Mouse (Mus musculus) kidney, adult 11 months (tissue): Measurements from ENCODE around the gene Crtam.
A peak's percentile ranks its signal among the peaks of the same experiment; 100 is the strongest.

Source experiments
- DNase-seq: peaks from one replicate; pipeline ENCODE4 v3.0.0; 2022

The Crtam gene

DNA sequence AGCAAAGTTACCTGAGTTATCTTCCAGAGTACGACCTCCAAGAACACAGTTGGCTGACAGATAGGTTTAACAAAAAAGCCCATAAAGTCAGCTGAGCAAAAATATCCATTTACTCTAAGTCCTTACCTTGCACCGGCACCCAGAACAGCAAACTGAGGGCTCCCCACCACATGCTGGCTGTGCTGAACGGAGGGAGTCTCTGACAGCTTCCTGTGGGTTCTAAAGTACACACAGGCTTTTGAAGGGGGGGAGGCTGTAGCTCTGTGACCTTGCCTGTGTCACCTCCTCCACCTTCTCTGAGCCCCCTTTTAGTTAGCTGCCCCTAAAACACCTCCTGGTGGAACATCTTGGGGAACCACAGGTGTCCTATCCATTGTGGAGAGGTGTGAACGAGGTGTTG, at the start of gene Crtam:
Gene Crtam (minus strand): TSS at position 214 of the 400 bp plus-strand sequence.
- DNase-seq: no peak

DNA sequence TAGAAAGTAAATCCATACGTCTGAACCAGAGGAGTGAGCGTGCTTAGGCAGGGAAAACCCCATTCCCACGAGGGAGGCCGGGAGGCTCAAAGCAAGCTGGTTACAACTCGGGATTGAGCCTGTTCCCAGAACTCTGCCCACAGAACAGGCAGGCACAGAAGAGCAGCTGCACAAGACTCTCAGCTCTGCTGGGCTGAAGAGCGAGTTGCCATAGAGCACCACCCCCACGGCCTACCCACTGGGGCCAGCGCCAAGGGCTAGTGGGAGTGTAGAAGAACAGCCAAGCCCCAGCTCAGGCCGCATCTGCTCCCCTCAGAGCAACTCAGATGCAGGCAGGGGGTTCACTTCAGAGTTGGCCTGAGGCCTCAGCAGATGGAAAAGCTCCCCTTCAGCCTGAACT, 49.7 kb upstream of the Crtam start:
- no peak for DNase-seq

DNA sequence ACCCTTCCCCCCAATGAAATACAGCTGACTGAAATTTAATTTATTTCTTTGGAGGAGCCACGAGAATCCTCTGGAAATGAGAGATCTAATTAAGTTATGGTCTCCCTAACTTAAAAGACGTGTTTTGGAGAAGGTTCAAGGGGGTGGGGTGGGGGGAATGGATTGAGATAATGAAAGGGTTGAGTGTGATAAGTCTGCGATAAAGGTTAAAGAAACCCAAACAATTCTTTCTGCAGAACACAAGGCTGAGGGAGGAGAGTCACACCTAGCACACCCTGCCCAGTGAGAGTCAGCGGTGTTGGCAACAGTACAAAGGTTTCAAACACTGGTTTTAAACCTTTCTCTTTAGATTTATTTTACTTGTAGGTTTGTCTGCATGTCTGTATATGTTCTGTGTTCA, 49.0 kb upstream of the Crtam start:
- DNase-seq: no peak

DNA sequence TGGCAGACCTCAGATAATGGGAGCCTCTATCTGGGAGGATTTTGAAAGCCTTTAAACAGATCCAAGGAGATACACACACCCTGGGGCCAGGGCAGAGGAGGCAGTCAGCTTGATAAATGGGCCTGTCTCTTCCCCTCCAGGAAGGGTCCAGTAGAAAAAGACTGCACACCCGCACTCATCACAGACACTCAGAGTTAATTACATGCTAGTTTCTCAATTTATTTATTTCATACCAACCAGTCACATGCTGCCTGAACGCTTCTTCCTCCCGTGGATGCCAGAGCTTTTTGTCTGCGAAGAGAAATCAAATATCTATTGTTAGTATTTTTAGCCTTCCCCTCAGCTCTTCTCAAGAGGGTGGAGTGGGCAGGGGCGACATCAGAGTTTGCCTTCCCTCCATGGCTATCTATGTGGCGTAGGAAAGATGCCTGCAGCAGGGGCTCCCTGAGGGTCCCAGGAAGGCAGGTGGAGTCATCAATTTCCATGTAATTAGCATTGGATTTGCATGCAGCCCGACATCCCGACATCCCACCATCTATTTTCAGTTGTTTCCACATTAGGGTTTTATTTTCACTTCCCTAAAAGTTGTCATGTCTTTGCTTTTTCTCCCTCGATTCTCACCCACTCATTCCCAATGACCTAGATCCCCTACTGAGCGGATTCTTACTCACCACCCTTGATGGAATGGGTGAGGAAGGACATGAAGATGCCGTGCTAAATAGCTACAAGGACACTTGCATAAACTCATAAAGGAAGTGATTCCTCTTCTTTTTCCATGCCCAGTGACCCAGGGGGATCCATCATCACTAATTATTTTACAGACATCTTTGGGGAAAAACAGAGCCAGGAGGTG, 46.9 kb upstream of the Crtam start:
- no peak for DNase-seq

DNA sequence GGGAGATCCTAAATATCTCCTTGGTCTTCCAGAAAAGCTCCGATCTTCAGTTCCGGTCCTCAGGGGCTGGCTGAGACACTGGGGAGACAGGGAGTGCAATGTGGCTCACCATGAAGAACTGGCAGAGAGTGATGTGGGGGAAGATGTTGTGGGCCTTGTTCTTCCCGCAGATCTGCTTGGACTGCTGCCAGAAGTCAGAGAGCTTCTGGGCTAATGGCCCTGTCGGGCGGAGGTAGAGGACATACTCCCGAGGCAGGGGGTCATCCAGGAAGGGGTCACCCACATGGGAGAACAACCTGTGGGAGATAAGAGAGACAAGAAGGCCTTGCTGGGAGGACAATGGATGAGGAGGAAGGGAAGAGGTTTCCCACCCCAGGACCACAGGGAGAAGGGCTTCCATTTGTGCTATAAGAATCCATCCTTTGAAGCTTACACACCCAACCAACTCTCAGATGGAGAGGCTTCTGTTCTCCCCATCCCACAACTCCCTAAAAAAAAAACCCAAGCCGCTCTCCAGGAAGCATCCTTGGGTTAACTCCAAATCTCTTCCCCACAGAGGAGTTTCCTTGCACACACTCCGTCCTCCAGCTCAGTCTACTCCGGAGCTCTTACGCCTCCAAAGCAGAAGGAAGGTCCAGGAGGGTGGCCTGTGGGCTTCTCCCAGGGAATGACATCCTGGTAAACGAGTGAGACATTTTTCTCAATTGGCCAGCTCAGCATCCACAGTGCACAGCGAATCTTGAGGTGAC, 46.1 kb upstream of the Crtam start:
- no peak for DNase-seq

DNA sequence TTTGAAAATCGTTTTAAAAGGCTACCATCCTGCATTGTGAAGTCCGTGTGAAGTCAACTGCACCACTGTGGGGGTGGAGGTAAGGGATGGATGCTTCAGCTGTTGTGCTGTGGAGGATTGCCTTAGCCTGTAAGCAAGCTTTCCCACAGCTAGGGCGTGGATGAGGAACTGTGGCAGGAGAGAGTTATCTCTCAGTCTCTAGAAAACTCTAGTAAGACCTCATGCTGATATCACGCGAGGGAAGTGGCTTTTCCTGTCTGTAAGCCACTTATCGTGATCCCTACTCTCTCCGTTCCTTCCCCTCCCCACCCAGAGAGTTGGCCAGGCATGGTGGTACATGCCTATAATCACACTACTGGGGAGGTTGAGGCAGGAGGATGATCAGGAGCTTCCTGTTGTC, 44.9 kb upstream of the Crtam start:
- no peak for DNase-seq

DNA sequence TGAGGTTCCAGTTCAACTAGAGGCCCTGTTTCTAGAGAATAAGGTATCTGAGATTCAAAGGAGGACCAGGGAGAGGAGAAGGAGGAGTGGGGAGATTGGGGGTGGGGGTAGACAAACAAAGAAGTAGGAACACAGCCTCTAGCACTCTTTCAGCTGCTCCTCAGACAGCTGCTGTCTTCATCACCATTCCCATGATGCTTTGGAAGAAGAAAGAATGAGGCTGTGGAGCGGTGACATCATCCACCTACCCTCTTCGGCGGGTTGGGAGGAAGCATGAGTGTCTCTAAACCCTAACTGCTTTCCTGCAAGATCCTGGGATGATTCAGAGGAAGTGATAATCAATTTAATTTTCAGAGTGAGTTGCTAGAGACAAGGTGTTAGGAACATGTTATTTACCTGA, 44.4 kb upstream of the Crtam start:
- DNase-seq: no peak

DNA sequence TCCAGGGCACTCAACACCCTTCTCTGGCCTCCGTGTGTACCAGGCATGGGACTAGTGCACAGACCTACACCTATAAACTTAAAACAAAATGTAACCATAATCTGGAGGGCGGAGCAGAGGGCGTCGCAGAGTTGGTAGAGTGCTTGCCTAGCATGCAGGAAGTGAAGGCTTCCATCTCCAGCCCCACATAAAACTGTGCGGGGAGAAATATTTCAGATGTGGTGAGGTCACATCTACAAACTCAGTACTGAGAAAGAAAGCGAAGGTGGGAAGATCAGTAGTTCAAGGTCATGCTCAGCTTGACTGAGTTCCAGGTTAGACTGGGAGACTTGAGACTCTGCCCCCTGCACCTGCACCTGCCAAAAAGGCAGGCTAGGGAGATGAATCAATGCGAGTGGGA, 43.8 kb upstream of the Crtam start:
- DNase-seq: no peak

DNA sequence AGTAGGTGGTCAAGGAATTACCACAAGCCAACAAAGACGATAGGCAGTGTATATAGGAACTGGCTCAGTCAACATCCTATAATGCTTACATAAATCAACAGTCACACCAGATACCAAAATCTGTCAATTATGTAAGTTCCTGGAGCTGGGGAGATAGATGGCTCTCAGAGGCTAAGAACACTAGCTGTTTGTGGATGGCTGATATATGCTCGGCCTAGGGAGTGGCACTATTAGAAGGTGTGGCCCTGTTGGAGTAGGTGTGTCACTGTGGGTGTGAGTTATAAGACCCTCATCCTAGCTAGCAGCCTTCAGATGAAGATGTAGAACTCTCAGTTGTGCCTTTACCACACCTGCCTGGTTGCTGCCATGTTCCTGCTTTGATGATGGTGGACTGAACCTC, 43.2 kb upstream of the Crtam start:
- no peak for DNase-seq

DNA sequence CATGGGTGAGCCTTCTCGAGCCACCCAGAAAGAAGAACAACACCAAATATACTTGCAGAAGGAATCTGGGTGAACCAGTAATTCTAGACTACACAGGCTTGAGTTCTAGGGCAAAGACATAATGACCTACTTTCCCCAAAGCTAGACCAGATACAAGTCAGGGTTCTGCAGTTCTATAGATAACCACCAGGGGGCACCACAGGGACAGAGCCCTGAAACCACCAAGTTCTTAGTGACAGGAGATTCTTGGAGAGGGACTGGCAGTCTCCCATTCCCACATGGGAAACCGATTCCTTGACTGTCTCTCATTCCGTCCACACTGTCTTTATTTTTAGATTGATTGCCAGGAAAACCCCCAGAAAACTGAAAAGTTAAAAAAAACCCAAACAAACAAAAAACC, 40.2 kb upstream of the Crtam start:
- DNase-seq: peak; percentile 74

DNA sequence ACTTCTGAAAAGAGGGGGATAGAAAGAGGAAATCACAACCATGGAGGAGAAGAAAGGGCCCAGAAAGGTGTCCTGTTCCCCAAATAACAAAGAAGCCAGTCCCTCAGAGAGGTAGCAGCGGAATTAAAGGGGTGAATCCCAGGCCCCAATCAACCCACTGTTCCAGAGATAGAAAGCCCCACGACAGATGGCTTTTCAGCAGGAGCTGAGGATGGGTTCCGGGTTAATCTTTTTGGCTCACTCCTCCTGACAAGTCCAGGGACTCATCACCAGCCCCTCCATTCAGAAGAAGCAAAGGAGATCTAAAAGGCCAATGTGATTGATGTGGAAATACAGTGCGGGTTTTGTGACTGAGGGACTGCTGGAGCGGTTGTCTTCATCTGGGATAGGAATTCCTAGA, 39.2 kb upstream of the Crtam start:
- DNase-seq: no peak

DNA sequence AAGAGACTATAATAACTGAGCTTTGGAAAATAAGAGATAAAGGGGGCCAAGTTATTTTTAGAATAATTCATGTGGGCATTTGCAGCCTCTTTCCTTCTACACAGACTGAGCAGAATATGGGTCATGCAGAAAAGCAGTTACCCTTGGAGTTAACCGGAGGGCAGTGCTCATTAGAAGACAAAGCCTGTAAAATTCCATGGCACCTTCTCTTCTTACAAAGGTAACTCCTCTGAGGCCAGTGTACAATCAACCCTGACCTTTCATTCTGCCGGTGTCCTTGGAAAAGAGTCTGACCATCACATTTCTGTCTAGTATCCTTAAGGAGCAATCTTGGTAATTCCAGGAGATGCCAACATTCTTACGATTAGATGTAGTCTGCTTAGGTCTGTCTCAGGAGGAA, 37.0 kb upstream of the Crtam start:
- DNase-seq: no peak

DNA sequence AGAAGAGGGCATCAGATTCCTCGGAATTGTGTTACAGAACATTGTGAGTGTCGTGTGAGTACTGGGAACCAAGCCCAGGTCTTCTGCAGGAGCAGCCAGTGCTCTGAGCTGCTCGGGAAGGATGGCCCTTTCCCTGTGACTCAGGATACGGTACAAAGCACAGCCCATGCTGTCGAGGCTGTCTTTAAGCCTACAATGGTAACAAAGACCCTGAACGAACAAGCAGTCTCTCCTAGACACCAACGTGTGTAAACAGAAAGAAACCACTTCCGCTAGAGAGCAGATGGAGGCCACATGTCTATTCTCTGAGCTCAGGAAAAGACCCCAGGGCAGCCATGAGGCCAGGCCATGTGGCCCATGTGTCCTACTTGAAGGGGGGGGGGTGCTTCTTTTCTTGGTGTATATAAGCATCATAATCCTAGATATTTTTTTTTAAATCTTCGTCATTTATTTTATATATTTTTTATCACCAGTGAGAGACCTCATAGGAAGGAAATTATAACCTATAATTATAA, 33.8 kb upstream of the Crtam start:
- no peak for DNase-seq

DNA sequence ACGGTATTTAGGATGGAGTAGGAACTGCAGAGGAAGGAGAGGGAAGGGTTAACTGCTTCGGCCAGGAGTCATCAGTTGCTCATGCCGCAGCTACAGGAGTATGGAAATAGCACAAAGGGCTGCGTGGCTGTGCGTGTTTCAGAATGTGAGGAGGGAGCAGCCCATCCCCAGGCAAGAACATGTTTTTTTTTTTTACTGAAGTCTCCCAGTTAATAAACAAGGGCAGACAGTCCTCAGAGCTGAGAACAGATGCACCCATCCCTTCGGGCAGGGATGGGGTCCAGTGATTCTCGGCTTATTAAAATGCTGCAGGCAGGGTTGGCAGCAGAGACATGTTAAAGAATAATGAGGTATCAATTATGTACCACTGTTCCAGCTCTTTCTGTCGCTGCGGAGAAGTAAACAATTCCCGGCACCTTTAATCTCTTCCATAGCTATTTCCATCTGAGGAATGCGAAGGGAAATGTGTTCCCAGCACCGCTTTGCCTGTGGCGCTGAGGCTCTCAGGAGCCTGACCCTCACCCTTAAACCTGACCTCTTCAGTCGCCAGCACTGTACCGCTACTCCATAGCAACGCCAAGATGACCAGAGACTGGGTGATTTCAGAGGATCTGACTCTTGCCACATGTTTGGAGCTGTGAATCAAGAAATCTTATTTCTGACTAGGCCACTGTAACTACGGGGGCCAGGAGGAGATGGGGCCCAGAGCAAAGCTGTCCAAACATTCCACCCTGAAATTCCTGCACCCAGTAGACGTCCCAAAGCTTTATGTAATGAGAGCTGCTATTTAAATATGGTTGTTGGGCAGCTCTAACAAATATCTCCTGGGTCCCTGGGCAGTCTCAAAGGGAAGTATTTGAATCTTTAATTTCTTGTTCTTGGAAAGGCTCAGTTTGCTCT, 27.4 kb upstream of the Crtam start:
- no peak for DNase-seq

DNA sequence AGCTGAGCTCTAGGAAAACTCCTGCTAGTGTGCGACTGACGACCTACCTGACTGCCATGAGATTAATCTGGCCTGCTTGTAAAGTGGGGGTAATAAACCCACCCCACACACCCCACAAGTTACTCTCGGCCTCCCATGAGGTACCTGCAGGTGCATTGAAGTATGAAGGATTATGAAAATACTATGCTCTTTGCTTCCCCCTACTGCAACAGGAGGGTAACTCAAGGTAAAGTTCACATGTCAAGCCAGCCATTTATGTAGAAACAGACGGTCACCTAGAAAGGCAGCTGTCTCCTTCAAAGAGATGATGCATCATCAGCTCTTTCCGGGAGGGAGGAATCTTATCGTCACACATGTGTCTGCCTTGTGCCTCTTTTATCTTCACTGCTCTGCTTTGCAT, 25.4 kb upstream of the Crtam start:
- no peak for DNase-seq

DNA sequence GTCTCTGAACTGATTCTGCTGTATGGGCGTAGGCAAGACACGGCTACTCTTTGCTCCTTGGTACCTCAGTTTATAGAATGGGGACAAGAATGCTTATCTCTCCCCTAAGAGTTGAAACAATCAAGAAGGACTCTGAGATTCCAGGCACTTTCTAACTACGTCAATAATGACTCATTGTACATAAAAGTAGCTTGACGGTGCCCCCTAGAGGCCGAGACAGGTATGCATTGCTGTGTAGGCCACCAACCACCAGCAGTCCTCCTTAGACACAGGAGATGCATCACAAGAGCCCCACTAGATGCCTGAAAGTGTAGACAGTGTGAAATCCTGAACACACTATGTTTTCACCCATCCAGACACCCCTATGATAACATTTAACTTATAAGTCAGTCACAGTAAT, 24.0 kb upstream of the Crtam start:
- DNase-seq: peak; percentile 28

DNA sequence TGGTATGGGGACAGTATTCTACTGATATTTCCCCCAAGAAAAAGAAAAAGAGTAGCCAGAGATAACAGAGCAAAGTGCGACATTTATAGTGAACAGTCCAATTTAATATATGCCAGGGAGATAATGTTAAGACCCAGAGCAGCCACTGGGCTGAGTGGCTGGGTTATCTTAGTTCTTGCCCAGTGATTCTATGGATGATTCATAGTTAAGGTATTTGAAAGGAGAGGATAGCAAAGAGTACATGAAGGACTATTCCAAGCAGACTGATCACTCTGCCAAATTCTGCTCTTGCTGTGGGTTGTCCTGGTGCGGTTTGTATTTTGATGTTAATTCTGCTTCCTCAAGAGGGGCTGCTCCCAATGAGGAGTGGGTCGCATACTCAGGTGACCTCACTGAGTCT, 17.3 kb upstream of the Crtam start:
- no peak for DNase-seq

DNA sequence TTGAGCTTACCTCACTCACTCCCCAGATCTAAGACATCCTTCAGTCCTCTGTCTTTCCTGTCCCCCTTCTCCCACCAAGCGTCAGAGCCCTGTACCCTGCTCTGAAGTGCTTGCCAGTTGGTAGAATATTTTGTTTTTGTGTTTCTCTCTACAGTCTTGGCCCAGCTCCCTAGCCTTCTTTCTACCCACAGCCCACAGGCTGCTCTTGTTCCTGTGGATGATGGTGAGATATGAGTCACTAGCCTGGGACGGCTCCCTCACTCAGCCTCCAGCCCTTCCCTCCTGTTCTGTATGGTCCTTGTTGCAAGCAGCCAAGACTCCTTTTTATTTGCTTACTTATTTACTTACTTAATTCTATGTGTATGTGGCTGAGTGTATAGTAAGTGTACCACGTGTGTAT, 16.1 kb upstream of the Crtam start:
- no peak for DNase-seq

DNA sequence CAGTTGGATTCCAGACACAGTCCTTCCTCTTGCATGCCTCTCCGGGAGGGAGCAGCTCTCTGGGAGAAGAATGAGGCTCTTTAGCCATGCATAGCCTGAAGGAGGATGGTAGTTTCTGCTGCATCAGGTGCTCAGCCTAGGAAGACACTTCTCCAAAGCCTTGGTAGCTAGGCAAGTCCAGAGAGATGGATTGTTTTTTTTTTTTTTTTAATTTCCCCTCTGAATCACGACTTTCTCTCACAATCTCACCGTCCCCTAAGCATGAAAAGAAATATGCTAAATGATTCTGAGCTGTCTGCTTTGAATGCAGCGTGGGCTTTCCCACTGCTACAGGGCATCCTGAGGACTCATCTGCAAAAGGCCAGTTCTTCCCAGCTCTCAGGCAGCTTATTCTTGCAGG, 10.1 kb upstream of the Crtam start:
- DNase-seq: no peak

DNA sequence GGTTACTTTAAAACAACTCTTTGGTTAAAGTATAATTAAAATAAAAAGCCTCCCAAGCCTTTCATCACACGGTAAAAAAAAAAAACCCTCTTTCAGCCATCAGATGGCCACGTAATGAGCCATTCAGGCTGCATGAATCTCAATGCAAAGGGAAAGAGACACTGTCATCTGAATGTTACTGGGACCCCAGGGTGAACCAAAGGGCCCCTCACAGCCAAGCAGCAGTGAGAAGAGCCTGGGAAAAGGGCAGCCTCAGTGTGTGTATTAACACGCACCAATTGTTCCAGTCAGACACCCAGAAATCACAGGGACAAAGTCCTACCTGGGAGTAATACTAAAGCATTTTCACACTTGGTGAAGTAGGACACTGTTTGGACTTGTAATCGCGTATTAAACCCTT, 8.0 kb upstream of the Crtam start:
- no peak for DNase-seq

DNA sequence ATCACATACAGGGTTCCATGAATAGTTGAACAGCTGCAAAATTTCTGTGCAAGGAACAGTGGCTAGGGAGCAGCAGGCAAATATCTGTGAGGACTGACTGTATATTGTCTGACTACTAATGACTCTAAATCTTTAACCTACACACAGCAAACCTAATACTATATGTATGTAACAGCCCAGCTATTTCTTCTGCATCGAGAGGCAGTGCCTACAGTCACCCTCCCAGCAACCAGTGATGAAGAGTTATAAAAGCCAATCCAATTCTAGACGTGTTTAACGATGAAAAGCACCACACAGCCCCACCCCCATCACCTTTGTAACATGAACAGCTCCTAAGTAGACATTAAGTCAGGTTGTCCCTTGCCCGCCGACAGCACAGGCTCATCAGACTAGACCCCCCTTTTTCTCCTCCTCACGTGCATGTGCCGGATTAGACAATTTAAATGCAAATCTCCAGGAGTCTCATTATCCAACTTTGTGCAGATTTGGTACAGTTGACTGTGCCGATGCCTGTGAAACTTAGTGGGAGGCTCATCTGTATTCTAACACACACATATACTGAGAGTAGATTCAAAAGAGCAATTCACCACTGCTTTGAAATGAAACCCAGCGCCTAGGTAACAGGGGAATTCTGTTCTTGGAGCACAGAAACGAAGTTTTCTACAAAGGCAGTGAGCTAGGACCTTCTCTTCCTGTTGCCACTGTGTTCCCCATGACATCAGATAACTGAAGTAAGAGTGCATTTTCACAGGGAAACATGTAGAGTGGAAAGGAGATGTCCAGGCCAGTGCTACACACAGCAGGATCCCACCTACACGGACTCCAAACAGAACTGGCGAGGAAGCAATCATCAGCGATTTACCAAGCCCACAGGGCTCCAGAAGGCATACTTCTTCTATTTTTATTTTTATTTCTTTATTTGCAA, 7.3 kb upstream of the Crtam start:
- no peak for DNase-seq

DNA sequence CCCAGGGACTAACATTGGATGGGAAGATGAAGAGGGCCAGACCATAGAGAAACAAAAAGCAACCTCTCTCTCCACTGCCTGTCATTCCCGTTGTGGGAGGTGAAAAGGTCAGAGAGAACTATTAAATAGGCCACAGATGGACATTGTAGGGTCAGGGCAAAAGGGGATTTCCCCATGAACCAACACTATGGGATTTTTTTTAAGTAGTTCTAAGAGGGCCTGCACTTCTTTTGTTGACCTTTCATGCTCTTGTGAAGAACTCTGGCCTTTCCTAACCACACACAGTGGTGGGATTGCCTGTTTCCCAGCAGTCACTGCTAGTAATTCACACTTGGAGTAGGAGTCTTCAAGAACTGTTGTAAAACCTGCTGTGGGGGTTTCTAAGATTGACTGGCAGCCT, 3.4 kb upstream of the Crtam start:
- no peak for DNase-seq
